ENCODE assay signal across 15 mouse cellular contexts in genomic region chr3:115854672-115855191, GRCm38 (mm10).
"Had no signal": no experiment of that assay in that cellular context is flagged by ENCODE, and none has a peak within 500 bp of the region (broad histone marks: within the 10 kb centered on the region; RNA-seq: fewer than 3 reads in every experiment).

No protein-coding gene starts in this region.

- H3K4me3 ChIP-seq: midbrain, embryonic 10.5 days; midbrain, embryonic 12.5 days; myocyte; neural tube, embryonic 13.5 days; neural tube, embryonic 15.5 days had no signal

- H3K4me2 ChIP-seq: lung, embryonic 14.5 days; midbrain, embryonic 12.5 days; neural tube, embryonic 13.5 days; neural tube, embryonic 15.5 days had no signal

- H3K27ac ChIP-seq: midbrain, embryonic 12.5 days; neural tube, embryonic 13.5 days; neural tube, embryonic 15.5 days had no signal

- ATAC-seq: midbrain, embryonic 16.5 days had no signal

- H3K4me1 ChIP-seq: neural tube, embryonic 15.5 days had no signal

- H3K9me3 ChIP-seq: midbrain, embryonic 10.5 days; midbrain, embryonic 12.5 days; neural tube, embryonic 13.5 days; neural tube, embryonic 15.5 days had no signal

- DNase-seq: lung, adult 18-20 months; lung, embryonic 14.5 days; lung, postnatal 10 days; midbrain, embryonic 14.5 days; retina, postnatal 1 day; right cerebral cortex, adult 18-20 months; thymus, adult 18-20 months; thymus, postnatal 14 days; thymus, postnatal 36 days had no signal

- H3K36me3 ChIP-seq: midbrain, embryonic 10.5 days; midbrain, embryonic 12.5 days; neural tube, embryonic 13.5 days; neural tube, embryonic 15.5 days had no signal

- H3K27me3 ChIP-seq: midbrain, embryonic 12.5 days; neural tube, embryonic 13.5 days; neural tube, embryonic 15.5 days had no signal

- H3K9ac ChIP-seq: lung, embryonic 14.5 days; midbrain, embryonic 12.5 days; neural tube, embryonic 13.5 days; neural tube, embryonic 15.5 days had no signal
